Mouse (Mus musculus) lung, postnatal 14 days (tissue): ENCODE measurements around the gene Vim.
"Not testable (repeated sequence)": the region's sequence is repeated elsewhere in the genome, so short reads cannot be mapped to it uniquely, and the experiment has no call there.

Experiments used
- DNase-seq: peaks from one replicate; pipeline ENCODE4 v3.0.0; 2021

The Vim gene

DNA sequence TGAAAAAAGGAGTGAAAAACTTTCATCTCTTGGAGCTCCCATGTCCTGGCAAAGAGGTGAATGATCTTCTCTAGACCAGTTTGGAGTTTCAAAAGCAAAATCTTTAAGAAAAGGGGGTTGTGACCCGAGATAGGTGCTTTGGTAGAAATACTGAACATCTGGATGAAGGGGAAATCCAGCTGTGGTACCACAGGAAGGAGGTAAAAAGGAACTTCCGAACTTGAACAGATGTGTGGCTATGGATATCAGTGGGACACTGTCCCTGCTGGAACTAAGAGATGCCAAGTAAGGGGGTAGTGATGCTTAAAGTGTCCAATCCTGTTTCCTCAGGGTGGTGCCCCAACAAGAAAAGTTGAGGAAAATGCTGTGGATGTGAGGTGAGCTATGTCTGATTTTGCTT lies 3.6 kb upstream of the Vim start:
- DNase-seq: no peak

DNA sequence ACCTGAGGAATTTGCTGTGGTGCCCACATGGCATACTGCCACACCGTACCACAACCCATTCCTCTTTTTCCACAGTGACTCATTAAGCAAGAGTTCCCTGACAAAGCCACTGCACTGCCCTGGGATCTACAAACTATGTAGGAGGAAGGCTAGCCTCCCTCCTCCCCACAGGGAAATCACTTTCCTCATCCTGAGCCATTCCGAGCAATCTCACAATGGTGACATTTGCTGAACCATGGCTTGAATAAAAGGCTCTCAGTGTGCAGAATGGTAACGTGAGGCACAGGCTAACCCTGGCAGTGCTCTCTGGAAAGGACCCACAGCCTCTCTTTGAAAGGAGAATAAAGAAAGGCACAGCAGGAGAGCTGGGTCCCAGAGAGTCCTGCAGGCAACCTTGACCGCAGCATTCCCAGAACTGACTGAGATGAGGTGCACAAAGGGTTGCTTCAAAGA lies 1.6 kb upstream of the Vim start:
- DNase-seq: no peak

DNA sequence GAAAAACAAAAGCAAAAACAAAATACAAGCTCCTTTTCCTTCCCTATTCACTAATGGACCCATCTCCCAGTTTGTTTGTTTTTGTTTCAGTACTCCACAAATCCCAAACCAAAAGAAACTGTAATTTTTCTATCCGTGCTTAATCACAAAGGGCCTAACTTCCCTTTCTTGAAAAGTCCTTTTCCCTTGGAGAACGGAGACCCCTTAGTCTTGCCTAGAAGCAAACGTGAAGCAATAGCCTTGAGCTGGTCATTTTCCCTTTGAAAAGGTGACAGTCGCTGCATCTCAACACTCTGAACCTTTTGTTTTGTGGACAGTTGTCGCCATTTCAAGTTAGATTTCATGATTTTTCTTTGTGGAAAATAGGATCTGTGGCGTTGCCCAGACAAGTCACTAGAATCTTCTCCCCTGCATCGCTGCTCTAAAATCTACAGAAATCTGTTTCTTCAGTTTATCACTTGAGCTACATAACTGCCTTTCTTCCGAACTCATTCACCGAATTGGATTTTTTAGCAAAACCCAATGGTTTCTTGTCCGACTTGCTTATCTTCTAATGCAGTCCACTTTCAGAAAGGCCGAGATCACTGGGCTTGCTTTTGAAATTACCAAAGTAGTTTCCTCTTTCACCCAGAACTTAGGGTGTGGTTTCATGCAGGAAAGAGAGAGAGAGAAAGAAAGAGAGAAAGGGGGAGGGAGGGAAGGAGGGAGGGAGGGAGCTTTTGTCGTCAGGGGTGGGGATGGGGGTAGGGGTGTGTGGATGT lies 900 bp upstream of the Vim start:
- no peak for DNase-seq

DNA sequence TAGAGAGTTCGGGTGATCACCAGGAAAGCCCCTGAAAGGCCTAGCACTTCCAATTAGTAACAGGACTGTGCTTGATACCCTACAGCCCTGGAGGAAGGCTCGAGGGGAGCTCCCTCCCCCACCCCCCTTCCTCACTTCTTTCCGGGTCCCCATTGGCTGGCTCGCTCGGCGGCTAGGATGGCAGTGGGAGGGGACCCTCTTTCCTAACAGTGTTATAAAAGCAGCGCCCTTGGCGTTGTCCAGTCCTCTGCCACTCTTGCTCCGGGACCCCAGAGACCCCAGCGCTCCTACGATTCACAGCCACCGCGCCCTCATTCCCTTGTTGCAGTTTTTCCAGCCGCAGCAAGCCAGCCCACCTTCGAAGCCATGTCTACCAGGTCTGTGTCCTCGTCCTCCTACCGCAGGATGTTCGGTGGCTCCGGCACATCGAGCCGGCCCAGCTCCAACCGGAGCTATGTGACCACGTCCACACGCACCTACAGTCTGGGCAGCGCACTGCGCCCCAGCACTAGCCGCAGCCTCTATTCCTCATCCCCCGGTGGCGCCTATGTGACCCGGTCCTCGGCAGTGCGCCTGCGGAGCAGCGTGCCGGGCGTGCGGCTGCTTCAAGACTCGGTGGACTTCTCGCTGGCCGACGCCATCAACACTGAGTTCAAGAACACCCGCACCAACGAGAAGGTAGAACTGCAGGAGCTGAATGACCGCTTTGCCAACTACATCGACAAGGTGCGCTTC lies 506 bp downstream of the Vim start:
- peak; percentile 87 for DNase-seq

DNA sequence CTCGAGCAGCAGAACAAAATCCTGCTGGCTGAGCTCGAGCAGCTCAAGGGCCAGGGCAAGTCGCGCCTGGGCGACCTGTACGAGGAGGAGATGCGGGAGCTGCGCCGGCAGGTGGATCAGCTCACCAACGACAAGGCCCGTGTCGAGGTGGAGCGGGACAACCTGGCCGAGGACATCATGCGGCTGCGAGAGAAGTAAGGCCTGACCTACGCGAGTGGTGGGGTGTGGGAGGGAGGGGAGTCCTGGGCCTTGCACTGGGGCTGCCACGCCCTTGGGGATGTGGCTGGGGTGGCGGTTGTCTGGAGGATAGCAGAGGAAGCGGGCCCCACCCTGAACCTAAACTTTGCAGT lies 1.0 kb downstream of the Vim start:
- DNase-seq: peak; percentile 65

DNA sequence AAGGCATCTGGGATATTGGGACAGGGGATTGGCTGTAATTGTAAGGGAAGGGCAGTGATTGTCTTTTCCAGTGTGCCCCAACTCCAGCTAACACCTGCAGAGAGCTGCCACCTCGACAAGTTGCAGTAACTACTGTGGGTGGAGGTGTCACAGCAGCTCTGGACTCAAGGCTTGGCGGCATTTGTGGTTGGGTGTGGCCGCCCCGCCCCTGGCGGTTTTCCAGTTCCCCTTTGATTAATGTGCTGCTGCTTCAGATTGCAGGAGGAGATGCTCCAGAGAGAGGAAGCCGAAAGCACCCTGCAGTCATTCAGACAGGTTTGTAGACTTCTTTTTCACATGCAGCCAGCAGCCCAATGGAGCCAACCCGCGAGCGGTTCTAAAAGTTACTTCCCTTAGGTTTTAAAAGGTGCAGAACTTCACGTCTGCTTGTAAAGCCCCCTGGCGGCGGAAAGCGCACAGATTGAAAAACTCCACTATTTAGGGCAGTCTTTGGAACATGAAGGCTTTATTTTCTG lies 1.6 kb downstream of the Vim start:
- DNase-seq: peak; percentile 84

DNA sequence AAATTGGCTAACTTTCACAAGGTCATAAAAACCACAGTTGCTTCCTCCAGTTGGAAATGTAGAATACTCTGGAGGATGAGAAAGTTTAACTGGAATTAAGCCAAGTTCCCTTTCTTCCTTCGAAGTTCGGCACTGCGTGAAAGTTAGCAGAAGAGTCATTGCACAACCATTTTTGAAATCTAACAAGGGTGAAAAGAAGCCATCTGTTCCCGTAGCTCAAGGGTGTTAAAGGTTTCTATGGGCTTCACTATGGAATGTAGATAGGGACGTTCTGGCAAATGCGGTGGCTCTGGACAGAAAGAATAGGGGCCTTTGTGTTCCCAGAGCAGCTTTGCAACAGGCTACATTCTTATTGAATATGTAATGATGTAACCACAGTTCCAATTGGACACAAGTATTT lies 2.2 kb downstream of the Vim start:
- DNase-seq: no peak

DNA sequence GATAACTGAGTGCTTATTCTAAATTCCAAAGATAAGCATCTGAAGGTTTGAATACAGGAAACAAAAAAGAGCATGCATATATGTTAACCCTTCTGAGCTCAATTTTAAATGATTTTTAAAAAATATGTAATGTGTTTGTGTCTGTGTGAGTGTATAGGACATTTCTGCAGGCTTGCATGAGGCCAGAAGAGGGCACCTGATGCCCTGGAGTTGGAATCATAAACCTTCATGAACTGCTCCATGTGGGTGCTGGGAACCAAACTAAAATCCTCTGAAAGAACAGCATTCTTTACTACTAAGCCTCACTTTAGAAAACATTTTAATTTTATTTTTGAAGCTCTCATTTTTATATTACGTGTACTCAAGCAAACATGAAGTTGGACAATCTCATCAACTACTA lies 3.7 kb downstream of the Vim start:
- DNase-seq: no peak

DNA sequence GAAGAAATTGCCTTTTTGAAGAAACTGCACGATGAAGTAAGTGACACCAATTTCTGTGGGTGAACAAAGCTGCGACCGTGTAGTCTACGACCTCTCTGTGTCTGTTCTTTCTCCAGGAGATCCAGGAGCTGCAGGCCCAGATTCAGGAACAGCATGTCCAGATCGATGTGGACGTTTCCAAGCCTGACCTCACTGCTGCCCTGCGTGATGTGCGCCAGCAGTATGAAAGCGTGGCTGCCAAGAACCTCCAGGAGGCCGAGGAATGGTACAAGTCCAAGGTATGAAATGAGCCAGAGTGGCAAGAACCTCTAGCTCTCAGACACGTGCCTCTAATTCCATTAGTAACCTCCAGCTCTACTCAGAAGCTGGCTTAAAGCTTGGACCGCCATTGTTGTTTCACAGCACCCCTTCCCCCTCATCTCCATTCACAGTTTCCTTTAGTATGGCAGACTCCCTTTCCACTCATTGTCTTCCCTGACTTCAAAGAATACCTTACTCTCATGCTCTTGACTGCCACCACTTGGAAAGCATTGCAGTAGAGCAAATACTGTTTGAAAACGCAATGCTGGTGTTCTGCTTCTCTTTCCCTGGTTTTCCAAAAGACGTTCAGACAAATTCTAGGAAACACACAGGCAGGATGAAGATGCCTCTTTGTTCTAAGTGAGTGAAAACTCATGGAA lies 4.9 kb downstream of the Vim start:
- DNase-seq: no peak

DNA sequence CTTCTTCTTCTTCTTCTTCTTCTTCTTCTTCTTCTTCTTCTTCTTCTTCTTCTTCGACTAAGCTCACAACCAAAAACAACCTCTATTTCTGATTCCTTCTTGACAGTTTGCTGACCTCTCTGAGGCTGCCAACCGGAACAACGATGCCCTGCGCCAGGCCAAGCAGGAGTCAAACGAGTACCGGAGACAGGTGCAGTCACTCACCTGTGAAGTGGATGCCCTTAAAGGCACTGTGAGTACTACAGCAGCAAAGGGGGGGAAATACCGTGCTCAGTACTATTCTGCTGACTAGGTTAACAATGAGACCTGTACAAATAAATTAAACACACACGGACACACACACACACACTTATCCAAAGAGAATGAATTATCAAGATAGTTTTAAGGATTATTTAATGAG lies 5.6 kb downstream of the Vim start:
- no peak for DNase-seq

DNA sequence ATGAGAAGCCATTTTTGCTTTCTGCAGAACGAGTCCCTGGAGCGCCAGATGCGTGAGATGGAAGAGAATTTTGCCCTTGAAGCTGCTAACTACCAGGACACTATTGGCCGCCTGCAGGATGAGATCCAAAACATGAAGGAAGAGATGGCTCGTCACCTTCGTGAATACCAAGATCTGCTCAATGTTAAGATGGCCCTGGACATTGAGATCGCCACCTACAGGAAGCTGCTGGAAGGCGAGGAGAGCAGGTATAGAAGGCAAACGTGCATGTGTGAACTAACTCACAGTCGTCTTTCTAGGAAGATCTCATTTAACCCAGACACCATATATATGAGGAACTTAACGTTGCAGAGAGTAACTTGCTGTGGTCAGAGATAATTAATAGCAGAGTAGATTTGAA lies 6.3 kb downstream of the Vim start:
- no peak for DNase-seq

DNA sequence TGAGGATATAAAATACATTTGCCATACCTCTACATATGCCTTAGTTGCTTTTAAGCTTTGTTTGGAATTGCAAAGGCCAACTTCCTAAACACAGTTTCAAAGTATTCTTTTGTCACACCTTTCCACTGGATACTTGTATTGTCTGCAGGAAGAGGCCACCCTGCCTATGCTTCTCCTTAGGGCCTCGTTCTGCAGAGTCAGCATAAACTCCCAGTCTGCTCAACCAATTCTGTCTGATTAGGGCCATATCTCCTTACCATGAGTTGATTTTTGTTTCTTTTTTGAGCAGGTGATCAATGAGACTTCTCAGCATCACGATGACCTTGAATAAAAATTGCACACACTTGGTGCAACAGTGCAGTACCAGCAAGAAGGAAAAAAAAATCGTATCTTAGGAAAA lies 8.5 kb downstream of the Vim start:
- DNase-seq: no peak

DNA sequence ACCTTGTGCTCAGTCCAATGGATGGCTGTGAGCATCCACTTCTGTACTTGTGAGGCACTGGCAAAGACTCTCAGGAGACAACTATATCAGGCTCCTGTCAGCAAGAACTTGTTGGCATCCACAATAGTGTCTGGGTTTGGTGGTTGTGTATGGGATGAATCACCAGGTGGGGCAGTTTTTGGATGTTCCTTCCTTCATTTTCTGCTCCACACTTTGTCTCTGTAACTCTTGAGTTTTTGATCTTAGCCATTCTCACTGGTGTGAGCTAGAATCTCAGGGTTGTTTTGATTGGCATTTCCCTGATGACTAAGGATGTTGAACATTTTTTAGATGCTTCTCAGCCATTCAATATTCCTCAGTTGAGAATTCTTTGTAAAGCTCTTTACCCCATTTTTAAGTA lies 10.0 kb downstream of the Vim start:
- not testable (repeated sequence) for DNase-seq

DNA sequence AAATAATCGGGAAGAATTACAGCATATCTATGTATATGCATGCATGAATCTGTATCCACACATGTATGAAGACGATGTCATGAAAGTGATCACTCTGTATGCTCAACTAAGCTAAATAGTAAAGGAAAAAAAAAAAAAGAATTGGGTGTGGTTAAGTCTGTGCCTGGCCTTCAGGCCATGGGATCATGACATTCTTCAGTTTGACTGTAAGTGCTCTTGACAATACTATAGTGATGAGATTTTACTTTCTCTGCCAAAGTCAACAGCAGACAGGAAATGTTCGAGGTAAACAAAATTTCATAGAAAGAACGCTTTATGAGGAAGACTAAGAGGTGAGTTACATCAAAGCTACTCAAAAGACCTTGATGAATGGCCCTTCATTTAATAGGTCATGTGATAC lies 19.6 kb downstream of the Vim start:
- DNase-seq: no peak

DNA sequence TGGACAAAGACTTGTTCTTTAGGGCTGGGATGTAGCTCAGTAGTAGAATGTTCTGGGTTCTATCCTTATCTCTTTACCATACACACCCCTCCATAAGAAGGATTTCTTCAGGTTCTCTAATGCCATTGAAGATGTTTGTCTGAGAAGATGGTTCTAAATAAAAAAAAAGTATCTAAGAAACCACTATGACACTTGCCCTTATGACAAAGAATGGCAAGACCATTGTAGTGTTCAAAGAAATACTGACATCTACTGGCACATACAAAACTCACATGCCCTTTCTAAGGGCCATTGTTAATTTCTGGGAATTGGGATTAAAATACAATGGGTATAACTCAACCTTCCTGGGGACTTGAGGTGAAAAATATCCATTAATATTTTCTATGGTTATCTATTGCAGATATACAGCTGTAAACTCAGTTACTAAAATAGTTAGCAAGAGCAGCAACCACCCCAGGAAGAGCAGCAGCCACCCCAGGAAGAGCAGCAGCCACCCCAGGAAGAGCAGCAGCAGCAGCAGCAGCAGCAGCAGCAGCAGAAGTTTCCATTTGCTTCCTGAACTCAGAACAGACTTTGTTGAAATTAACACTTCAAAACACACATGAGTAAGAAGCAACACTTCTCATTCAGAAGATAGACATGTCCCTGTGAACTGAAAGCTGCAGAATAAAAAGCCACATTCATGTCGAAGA lies 23.4 kb downstream of the Vim start:
- no peak for DNase-seq

DNA sequence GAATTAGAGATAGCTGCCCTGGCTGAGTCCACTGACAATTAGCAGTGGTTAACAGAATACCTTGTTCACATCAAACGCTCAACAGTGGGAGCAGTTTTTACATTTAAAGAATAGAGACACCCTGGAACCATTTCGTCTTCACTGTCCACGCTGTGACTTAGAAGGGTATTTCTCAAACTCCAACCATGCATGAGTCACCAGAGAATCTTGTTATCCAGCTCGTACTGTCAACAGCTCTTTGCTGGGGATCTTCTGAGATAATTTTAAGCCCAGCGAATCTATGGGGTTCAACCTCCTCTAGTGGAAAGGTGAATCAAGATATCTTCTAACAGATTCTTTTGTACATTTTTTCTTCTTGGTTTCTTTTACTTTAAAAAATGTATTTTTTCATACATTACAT lies 24.4 kb downstream of the Vim start:
- no peak for DNase-seq

DNA sequence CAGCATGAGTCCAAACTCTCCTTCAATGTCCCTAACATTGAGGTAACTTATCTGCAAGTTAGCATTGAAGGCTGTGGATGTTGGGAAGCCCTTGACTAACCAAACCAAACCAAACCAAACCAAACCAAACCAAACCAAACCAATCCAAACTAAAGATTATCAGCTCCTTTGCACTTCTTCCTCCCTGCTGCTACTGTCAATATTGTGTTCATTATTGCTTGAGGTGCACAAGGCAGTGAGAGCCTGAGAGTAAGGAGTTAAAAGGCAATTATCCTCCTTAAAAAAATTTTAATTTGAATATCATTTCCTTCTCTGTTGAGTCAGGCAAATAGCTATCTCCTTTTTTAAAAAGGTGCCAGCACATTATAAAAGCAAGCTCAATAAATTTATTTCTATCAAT lies 29.4 kb downstream of the Vim start:
- no peak for DNase-seq

DNA sequence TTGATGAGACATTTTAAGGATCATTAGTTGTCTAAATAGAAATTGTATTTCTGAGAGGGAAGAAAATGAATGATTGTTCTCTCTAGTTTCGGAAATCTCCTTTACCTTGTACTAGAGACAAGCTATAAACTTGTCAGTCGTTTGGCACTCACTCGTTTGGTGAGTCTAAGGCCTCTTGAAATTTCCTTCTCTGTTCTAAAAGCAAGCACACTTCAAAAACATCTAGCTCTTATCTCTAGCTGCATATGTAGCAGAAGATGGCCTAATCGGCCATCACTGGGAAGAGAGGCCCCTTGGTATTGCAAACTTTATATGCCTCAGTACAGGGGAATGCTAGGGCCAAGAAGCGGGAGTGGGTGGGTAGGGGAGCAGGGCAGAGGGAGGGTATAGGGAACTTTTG lies 29.9 kb downstream of the Vim start:
- not testable (repeated sequence) for DNase-seq

DNA sequence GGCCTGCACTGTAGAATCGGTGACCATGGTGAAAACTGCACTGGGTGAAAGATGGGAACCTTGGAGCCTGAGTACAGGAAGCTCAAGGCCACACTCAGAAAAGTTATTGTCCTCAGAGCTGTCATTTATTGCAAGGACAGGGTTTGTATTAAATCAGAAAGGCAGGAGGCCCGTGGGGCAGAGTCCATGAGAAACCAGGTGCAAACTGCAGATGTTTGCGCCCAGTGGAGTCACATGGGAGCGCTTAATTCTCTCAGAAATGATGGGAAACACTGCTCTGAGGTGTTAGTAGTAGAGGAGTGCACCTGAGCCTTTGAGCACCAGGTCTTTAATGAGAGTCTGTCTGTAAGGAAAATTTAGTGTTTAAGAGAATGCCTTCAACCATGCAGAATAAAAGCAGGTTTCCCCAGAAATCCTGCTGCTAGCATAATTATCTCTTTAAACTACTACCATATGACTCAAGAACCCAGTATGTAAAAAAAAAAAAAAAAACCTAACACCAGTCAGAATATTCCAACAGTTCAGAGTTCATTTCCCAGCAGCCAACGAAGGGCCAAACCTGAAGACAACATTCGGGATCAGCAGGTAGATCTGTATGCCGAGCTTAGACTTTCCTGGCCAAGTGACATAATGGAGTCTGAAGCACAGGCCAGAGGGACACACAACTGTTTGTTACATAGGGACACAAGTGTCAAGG lies 56.6 kb downstream of the Vim start:
- DNase-seq: no peak
